Mouse (Mus musculus) monocyte, adult 2 months (primary cell): ENCODE results near the gene Dclre1b.
A peak's percentile ranks its signal among the peaks of the same experiment; 100 is the strongest.
"Not testable (repeated sequence)": the region's sequence is repeated elsewhere in the genome, so short reads cannot be mapped to it uniquely, and the experiment has no call there.

Experiments
- DNase-seq, 2 experiments: peaks; one replicate each; pipeline ENCODE4 v3.0.0; 2022; ENCODE audit warnings: low spot score in 2 of 2, low read depth in 1 of 2

Gene Dclre1b

GRCm38 (mm10) chr3:103808891-103809798, at the start of gene Dclre1b, which contains the start of the genes Ap4b1 and Gm43064:
Gene Dclre1b, minus strand, starts transcription at chr3:103809444.
Gene Ap4b1, plus strand, starts transcription at chr3:103809520.
Gene Gm43064, plus strand, starts transcription at chr3:103809573.
- DNase-seq, result peak; percentile 54 to 79

GRCm38 (mm10) chr3:103857977-103858563, 48.8 kb upstream of the Dclre1b start:
- no peak for DNase-seq

GRCm38 (mm10) chr3:103857036-103857805, 48.0 kb upstream of the Dclre1b start:
- DNase-seq, result no peak

- DNase-seq, result no peak
Measured at GRCm38 (mm10) chr3:103853804-103854203, 44.6 kb upstream of the Dclre1b start.

- DNase-seq, result peak in 1 of 2 experiments; percentile 44
Measured at GRCm38 (mm10) chr3:103852565-103853299, 43.5 kb upstream of the Dclre1b start.

GRCm38 (mm10) chr3:103851882-103852281, 42.6 kb upstream of the Dclre1b start:
- DNase-seq, result no peak

- no peak for DNase-seq
Measured at GRCm38 (mm10) chr3:103851481-103851880, 42.2 kb upstream of the Dclre1b start.

- DNase-seq, result no peak
Measured at GRCm38 (mm10) chr3:103850644-103851363, 41.6 kb upstream of the Dclre1b start.

GRCm38 (mm10) chr3:103840946-103841345, 31.7 kb upstream of the Dclre1b start:
- peak; percentile 50 to 54 for DNase-seq

GRCm38 (mm10) chr3:103840195-103840594, 31.0 kb upstream of the Dclre1b start:
- DNase-seq, result not testable (repeated sequence)

- DNase-seq, result no peak
Measured at GRCm38 (mm10) chr3:103839711-103840110, 30.5 kb upstream of the Dclre1b start.

- DNase-seq, result no peak
Measured at GRCm38 (mm10) chr3:103836453-103836852, 27.2 kb upstream of the Dclre1b start.

- no peak for DNase-seq
Measured at GRCm38 (mm10) chr3:103835951-103836310, 26.7 kb upstream of the Dclre1b start.

- no peak for DNase-seq
Measured at GRCm38 (mm10) chr3:103835272-103835950, 26.2 kb upstream of the Dclre1b start.

- DNase-seq, result no peak
Measured at GRCm38 (mm10) chr3:103834001-103834400, 24.8 kb upstream of the Dclre1b start.

GRCm38 (mm10) chr3:103832426-103832825, 23.2 kb upstream of the Dclre1b start, which contains the start of gene Bcl2l15:
Gene Bcl2l15, plus strand, starts transcription at chr3:103832601.
- DNase-seq, result no peak

GRCm38 (mm10) chr3:103831146-103831545, 21.9 kb upstream of the Dclre1b start:
- DNase-seq, result no peak

- not testable (repeated sequence) for DNase-seq
Measured at GRCm38 (mm10) chr3:103830681-103831080, 21.4 kb upstream of the Dclre1b start.

GRCm38 (mm10) chr3:103829036-103829435, 19.8 kb upstream of the Dclre1b start:
- DNase-seq, result no peak
